Mouse (Mus musculus): ENCODE measurements around the gene Asic4.

DNA sequence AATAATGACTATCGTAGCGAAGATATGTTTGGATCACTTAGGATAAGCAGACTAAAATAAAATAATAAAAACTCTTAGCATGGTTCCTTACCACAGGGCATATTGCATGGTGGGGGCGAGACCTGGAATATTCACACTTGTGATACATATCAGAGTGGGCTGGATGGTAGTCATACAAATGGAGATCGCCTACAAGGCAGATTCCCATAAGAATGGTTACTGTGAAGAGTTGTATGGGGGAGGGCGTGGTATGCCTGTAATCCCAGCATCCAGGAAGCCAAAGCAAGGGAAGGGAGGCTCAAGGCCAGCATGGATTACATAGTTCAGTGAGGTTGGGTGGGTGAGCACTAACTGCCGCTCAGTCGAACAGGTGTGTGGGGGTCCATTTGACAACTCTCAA is 30.5 kb downstream of the Asic4 start:
- TF ChIP-seq POLR2A (IDR thresholded peaks at IDR 0.05; ENCODE audit: low read depth, low read length) (no peak), CTCF (conservative IDR thresholded peaks at IDR 0.05; ENCODE audit: insufficient read depth, insufficient read length, low read depth, low read length) (no peak)

All from kidney, adult 2 months (tissue).